Mouse (Mus musculus): ENCODE measurements around the gene Rbms3. TPM values are rescaled to one million over a fixed set of nuclear protein-coding genes. Genes with fewer than 3 reads are reported as not detected.

Gene Rbms3
- polyA plus RNA-seq, 1 experiment, result 1.6 TPM

- Histone ChIP-seq H3K4me3 (replicated peaks; ENCODE audit: control insufficient read depth, low read depth, low read length) (no peak overlapping the region), H3K4me1 (ENCODE audit: control insufficient read depth, insufficient read depth, low read length) (no peaks in the 10 kb centered on the region; the same call in 1 of the 2 replicates), H3K27ac (ENCODE audit: control insufficient read depth, insufficient read depth, low read depth, low read length, poor library complexity) (no peak overlapping the region)
- WGBS, result 82% methylated on average over 6 of the region's 6 CpGs
- no peak for TF ChIP-seq CTCF (IDR thresholded peaks at IDR 0.05; ENCODE audit: control insufficient read depth, insufficient read depth, low read length)
- no peak for TF ChIP-seq POLR2A (IDR thresholded peaks at IDR 0.05; ENCODE audit: borderline replicate concordance, control insufficient read depth, low read depth, low read length)
These were observed 639.4 kb downstream of the Rbms3 start for GRCm38 (mm10) chr9:116990321-116990720.

GRCm38 (mm10) chr9:116980801-116981200, 648.9 kb downstream of the Rbms3 start:
- H3K4me3 ChIP-seq (replicated peaks; ENCODE audit: control insufficient read depth, low read depth, low read length), result no peak overlapping the region
- 83% methylated on average over 5 of the region's 5 CpGs for WGBS
- H3K27ac ChIP-seq (ENCODE audit: control insufficient read depth, insufficient read depth, low read depth, low read length, poor library complexity), result no peak overlapping the region
- no peaks in the 10 kb centered on the region for H3K4me1 ChIP-seq (ENCODE audit: control insufficient read depth, insufficient read depth, low read length)
- TF ChIP-seq POLR2A (IDR thresholded peaks at IDR 0.05; ENCODE audit: borderline replicate concordance, control insufficient read depth, low read depth, low read length), result no peak
- TF ChIP-seq CTCF (IDR thresholded peaks at IDR 0.05; ENCODE audit: control insufficient read depth, insufficient read depth, low read length), result no peak

- Histone ChIP-seq H3K4me3 (replicated peaks; ENCODE audit: control insufficient read depth, low read depth, low read length) (no peak overlapping the region), H3K27ac (ENCODE audit: control insufficient read depth, insufficient read depth, low read depth, low read length, poor library complexity) (no peak overlapping the region), H3K4me1 (ENCODE audit: control insufficient read depth, insufficient read depth, low read length) (no peaks in the 10 kb centered on the region)
- WGBS, result 82% methylated on average over 6 of the region's 6 CpGs
- TF ChIP-seq POLR2A (IDR thresholded peaks at IDR 0.05; ENCODE audit: borderline replicate concordance, control insufficient read depth, low read depth, low read length), result no peak
- TF ChIP-seq CTCF (IDR thresholded peaks at IDR 0.05; ENCODE audit: control insufficient read depth, insufficient read depth, low read length), result no peak
These were observed 652.3 kb downstream of the Rbms3 start for GRCm38 (mm10) chr9:116977428-116977827.

- TF ChIP-seq POLR2A (IDR thresholded peaks at IDR 0.05; ENCODE audit: borderline replicate concordance, control insufficient read depth, low read depth, low read length), result no peak
- no peak for TF ChIP-seq CTCF (IDR thresholded peaks at IDR 0.05; ENCODE audit: control insufficient read depth, insufficient read depth, low read length)
- Histone ChIP-seq H3K4me3 (replicated peaks; ENCODE audit: control insufficient read depth, low read depth, low read length) (no peak overlapping the region), H3K4me1 (ENCODE audit: control insufficient read depth, insufficient read depth, low read length) (no peaks in the 10 kb centered on the region), H3K27ac (ENCODE audit: control insufficient read depth, insufficient read depth, low read depth, low read length, poor library complexity) (no peak overlapping the region)
- WGBS, result 84% methylated on average over 21 of the region's 21 CpGs
These were observed 652.9 kb downstream of the Rbms3 start for GRCm38 (mm10) chr9:116976575-116977408.

GRCm38 (mm10) chr9:116975269-116975668, 654.4 kb downstream of the Rbms3 start:
- no peak for TF ChIP-seq CTCF (IDR thresholded peaks at IDR 0.05; ENCODE audit: control insufficient read depth, insufficient read depth, low read length)
- TF ChIP-seq POLR2A (IDR thresholded peaks at IDR 0.05; ENCODE audit: borderline replicate concordance, control insufficient read depth, low read depth, low read length), result no peak
- no peak overlapping the region for H3K27ac ChIP-seq (ENCODE audit: control insufficient read depth, insufficient read depth, low read depth, low read length, poor library complexity)
- no peak overlapping the region for H3K4me3 ChIP-seq (replicated peaks; ENCODE audit: control insufficient read depth, low read depth, low read length)
- WGBS, result 83% methylated on average over 4 of the region's 4 CpGs
- H3K4me1 ChIP-seq (ENCODE audit: control insufficient read depth, insufficient read depth, low read length), result no peaks in the 10 kb centered on the region

- Histone ChIP-seq H3K27ac (ENCODE audit: control insufficient read depth, insufficient read depth, low read depth, low read length, poor library complexity) (no peak overlapping the region), H3K4me1 (ENCODE audit: control insufficient read depth, insufficient read depth, low read length) (no peaks in the 10 kb centered on the region), H3K4me3 (replicated peaks; ENCODE audit: control insufficient read depth, low read depth, low read length) (no peak overlapping the region)
- TF ChIP-seq POLR2A (IDR thresholded peaks at IDR 0.05; ENCODE audit: borderline replicate concordance, control insufficient read depth, low read depth, low read length) (no peak), CTCF (IDR thresholded peaks at IDR 0.05; ENCODE audit: control insufficient read depth, insufficient read depth, low read length) (no peak)
- WGBS, result 78% methylated on average over 3 of the region's 3 CpGs
These were observed 655.6 kb downstream of the Rbms3 start for GRCm38 (mm10) chr9:116974134-116974533.

- WGBS, result 11% methylated on average over 2 of the region's 2 CpGs
- Histone ChIP-seq H3K4me3 (replicated peaks; ENCODE audit: control insufficient read depth, low read depth, low read length) (no peak overlapping the region), H3K4me1 (ENCODE audit: control insufficient read depth, insufficient read depth, low read length) (no peaks in the 10 kb centered on the region), H3K27ac (ENCODE audit: control insufficient read depth, insufficient read depth, low read depth, low read length, poor library complexity) (no peak overlapping the region)
- TF ChIP-seq POLR2A (IDR thresholded peaks at IDR 0.05; ENCODE audit: borderline replicate concordance, control insufficient read depth, low read depth, low read length) (no peak), CTCF (IDR thresholded peaks at IDR 0.05; ENCODE audit: control insufficient read depth, insufficient read depth, low read length) (no peak)
These were observed 656.1 kb downstream of the Rbms3 start for GRCm38 (mm10) chr9:116973594-116973993.

GRCm38 (mm10) chr9:116967317-116967716, 662.4 kb downstream of the Rbms3 start:
- Histone ChIP-seq H3K4me1 (ENCODE audit: control insufficient read depth, insufficient read depth, low read length) (no peaks in the 10 kb centered on the region), H3K4me3 (replicated peaks; ENCODE audit: control insufficient read depth, low read depth, low read length) (no peak overlapping the region), H3K27ac (ENCODE audit: control insufficient read depth, insufficient read depth, low read depth, low read length, poor library complexity) (no peak overlapping the region)
- WGBS, result 87% methylated on average over 3 of the region's 3 CpGs
- no peak for TF ChIP-seq POLR2A (IDR thresholded peaks at IDR 0.05; ENCODE audit: borderline replicate concordance, control insufficient read depth, low read depth, low read length)
- no peak for TF ChIP-seq CTCF (IDR thresholded peaks at IDR 0.05; ENCODE audit: control insufficient read depth, insufficient read depth, low read length)

Measured in bone marrow, adult 2 months (tissue).